Mouse (Mus musculus) megakaryocyte progenitor cell, adult 5-6 weeks (primary cell): ENCODE measurements around the gene Slc9a2. TPM values are rescaled to one million over a fixed set of nuclear protein-coding genes. Genes with fewer than 3 reads are reported as not detected.

ENCODE experiments used
- ATAC-seq: replicated peaks from 2 replicates; pipeline ENCODE4 v1.8.0; 2016; ENCODE audit warnings: mild to moderate bottlenecking, moderate TSS enrichment, inconsistent platforms; ENCODE audit not compliant: poor library complexity
- total RNA-seq, 2 experiments: library from RNA; stranded (forward) in 1 of 2; stranded (reverse) in 1 of 2; fragments of 157-497, 149-512 nt in 1 of 2; fragments of 200-1000 nt in 1 of 2; gene quantifications; 2 replicates each; pipeline versions ENCODE4 v1.2.3 to v1.2.4; 2015 to 2017

Slc9a2 gene
- total RNA-seq, 2 experiments from 2014 or later, result 0.04 TPM; not detected in 1

DNA sequence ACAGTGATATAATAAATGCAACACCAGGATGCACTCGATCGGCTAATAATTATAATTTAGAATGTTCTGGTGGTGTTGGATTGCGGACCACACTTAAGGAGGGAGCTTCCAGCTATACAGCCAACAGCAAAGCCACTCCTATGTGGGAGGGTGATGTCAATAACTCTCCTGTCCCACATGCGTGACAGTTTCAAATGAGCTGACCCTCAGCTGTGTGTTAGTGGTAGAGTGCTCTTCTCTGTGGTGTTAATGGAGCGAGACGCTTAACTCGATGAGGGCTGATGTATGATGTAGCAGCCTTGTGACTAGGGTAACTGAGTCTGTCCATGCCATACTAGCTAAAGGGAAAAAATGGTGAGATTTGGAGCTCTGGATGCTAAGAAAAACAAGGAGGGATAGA lies 103.1 kb downstream of the Slc9a2 start:
- ATAC-seq, result no peak

DNA sequence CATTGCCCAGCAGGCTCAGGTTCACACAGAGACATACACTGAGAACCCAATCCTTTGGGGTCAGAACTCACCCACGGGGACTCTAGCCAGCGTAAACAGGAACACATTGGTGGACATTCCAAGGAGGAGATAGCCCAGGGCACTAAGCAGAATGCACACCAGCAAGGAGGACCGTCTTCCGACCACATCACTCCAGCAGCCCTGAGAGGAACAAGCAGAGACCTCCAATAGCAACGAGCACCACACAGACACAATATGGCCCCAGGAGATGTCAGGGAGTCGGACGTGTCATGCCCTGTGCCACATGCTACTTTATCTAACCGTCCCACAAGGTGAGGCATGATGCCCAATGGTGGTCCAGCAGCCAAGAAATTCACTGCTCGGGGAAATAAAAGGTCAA lies 103.9 kb downstream of the Slc9a2 start:
- ATAC-seq, result no peak

DNA sequence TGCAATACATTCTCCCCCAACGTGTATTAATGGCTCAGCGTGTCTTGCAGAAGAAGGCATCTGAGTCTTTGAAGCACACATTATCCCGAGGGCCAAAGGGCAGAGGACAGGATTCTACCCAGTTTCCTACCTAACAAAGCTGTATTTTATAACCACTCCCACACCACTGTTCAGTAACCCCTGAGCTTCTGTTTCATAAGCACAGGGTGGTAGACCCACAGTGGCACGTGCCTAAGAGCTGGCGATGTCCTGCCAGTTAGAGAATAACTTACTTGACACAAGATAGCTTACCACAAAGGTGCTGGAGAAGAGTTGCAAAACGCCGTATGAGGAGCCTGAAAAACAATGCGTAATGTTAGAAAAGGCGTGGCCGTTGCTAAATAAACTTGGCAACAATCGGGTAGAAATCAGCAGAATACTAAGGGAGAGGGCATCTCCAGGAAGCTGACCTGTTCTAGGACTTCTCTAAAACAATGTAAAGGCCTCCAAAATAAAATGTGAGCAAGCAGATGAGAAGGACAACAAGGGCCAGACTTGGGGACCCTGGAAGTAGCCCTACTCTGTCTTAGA lies 105.6 kb downstream of the Slc9a2 start:
- ATAC-seq, result no peak

DNA sequence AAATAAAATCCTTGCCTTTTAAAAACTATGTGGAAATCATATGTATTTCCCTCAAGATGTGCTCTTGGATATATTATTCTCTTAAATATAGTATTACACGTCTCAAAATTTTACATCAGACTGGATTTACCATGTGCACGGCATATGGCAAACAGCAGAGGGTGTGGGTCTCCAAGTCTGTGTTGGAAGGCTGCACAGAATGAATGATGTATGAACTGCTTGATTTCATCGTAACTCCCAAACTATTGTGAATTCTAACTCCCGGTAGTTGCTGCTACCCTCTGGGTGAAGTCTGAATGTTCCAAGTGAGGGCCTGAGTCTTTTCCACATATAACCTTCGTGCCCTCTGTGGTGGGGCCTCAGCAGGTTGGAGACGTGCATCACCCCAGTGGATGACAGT lies 108.6 kb downstream of the Slc9a2 start:
- no peak for ATAC-seq

DNA sequence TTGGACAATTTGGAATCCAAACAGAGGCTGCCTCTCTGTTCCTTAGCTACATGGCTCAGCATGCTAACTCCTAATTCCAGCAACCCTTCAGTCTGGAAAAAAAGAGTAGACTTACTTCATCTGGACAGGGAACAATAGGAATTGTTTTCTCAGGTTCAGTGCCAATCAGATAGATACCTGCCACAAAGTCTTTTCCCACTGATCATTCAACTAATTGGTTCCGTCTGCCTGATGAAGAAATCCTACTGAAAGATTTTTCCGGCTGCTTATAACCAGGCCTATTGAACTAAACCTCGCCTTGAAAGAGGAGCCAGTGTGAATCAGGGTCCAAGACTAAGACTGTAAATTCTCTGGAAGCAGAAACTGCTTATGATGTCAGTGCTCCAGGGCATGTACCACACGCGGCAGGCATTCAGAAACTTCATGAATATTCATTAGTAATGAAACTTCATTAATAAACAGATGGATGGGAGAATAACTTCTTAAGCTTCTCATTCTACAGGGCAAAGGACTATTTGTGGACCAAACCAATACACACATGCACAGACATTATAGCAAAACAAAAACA lies 109.4 kb downstream of the Slc9a2 start:
- ATAC-seq, result no peak

DNA sequence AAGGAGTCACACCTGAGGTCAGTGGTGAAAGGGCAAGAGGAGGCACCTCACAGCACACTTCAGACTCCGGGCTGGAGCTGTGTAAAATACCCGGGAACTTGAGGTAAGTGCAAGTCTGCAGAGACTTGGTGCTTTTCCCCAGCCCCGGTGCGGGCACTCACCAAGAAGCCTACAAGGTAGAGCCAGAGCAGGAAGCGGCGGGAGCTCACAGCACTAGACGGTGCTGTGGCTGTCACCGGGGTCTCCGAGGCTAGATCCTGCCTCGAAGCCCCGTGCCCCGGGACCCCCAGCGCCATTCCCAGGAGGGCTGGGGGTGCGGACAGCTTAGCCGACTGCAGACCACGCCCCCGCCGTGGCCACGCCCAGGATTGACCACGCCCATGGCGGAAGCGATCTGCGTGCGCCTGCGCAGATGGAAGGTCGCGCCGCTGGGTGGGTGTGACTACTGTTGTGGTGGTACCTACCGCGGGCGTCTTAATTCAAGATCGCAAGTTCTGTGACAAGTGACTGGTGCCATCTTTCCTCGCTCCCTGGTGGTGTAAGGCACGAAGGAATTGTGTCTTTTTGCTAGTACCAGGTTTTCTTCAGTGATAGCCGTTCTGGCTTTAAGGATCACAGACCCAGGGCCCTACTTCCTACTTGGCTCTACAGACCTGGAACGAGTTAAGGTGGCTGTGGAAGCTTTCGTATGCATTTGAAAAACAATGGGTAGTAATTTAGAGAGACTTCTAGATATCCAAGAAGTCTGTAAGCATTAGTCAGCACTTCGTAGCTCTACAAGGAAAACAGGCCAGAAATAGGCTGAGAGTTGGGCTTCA lies 110.2 kb downstream of the Slc9a2 start, which contains the start of gene Mfsd9:
Gene Mfsd9, minus strand, starts transcription at position 364 of the 818 bp plus-strand sequence.
- ATAC-seq, result peak; percentile 95

DNA sequence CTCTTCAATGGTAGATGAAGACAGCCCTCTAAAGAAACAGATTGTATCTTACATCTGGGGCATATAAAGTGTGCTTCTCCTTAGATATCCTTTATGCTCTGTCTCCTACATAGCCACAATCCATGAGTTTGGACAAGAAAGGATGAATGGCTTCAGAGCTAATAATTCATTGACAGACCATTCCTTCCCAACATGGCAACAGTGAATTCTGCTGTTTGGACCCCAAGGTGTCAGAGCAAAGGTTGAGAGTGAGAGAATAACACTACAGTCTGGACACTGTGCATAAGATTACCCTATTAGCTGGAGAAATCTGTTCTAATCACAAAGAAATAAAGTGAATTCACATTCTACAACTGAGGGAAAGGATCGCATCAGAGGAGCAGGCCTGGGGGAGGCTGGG lies 115.1 kb downstream of the Slc9a2 start:
- no peak for ATAC-seq

DNA sequence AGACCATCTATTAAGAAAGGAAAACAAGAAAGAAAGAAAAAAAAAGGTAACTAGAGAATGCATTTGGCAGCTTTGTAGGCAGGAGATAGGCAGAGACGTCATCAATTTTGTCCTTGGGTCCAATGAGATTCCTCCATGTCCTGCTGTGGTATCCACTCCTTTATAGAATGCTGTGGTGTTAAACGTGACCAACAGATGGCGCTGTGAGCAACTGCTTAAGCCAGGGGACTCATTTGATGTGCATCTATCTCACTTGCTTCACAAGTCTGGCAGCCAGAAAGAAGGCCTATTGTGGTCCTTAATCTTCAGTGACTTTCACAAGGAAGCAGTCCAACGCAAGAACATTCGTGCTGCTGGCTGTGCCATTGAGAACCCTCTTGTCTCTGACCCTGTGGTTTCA lies 117.0 kb downstream of the Slc9a2 start:
- peak; percentile 96 for ATAC-seq

DNA sequence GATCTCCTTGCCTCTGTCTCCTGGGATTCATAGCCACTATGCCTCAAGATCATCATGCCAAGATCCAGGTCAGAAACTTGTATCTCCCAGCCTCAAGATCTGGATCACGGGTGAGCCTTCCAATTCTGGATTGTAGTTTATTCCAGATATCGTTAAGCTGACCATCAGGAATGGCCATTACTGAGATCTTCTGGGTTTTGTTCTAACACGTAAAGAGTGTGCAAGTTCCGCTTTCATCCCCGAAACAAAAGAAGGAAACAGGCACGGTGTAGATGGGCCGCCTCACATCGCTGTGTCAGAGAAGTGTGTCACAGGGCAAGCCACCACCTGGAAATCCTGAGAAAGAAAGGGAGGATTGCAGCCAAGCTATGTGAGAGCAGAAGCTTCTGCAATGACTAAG lies 118.7 kb downstream of the Slc9a2 start:
- ATAC-seq, result no peak

DNA sequence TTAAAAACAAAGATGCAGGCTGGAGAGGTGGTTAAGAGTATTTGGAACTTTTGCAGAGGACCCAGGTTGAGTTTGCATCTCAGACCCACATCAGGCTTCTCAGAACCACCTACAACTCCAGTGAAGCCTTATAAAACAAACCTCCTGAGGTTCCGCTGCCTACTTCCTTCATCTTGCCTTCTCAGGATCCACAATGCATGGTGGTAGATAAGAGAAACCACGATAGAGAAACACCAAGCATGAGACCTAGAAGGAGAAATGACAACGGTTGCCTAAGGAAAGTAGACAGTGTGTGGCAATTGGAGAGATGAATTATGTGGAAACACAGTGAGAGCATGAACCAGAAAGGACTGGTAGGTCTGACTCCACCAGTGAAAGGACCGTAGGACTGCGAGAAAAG lies 120.5 kb downstream of the Slc9a2 start:
- peak; percentile 45 for ATAC-seq

DNA sequence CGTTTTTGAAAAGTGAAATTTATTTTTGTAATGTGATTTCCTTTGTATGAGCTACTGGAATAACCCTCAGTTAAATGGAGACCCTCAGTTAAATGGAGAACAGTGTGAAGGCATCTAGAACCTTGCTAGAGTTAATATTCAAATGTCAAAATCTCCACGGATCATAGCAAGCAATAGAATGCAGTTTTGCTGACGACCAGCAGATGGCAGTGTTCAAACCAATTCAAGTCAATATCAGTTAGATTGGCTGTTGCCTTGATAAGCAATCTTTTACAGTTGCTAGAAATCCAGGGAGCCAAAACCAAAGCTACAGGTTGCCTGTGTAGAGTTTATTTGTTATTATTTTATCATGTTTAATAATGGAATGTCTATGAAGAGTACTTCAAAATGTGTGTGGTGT lies 122.4 kb downstream of the Slc9a2 start:
- ATAC-seq, result peak; percentile 74

DNA sequence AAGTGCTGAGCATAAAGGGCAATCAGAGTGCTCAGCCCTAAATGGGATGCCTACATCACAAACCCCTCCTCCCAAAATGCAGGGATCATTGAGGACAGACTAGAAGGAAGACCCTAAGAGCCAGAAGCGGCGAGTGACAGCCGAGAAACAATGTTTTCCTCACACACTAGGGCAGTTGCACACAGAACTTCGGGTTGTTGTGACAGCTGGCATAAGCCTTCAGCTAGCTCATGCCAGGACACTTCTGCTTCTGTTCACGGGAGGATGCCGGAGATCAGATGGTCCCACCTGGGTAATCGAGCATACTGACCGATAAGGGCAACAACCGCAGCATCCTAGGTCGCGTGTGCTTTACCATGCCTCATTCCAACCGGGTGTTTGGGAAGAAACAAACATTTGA lies 123.7 kb downstream of the Slc9a2 start:
- no peak for ATAC-seq

DNA sequence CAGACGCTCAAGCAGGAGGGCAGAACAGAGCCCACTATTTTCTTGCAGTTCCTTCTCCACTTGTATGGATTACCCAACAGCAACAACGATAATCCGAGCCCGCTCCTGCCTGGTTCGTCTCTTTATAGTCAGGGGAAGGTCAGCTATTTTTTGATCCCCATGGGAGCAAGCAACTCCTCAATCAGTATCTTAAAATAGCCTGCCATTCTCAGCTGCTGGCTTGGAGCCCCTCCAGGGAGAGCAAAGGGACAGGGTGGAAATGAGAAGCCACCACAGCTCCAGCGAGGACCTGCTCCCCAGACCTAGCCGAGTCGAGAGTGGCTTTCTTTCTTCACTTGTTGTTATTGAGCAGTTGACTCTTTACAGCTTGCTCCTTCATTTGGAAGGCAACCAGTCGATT lies 125.0 kb downstream of the Slc9a2 start, which contains the start of gene Tmem182:
Gene Tmem182, plus strand, starts transcription at position 251 of the 400 bp plus-strand sequence.
- ATAC-seq, result no peak

DNA sequence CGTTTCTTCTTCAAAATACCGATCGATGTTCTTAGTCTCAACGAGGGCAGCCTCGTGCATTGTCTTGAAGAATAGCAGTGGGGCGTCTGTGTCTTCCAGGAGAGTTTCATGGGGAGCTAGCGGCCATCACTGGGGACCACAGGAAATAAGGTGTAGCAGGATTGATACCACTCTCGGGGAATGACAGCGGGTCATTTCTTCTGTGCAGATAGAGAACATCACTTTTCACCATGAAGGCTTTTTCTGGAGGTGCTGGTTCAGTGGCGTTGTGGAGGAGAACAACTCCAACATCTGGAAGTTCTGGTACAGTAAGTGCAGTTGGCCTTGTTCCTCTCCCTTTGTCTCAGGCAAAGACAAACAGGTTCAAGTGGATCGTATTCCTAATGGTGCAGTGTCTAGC lies 125.5 kb downstream of the Slc9a2 start:
- ATAC-seq, result no peak

DNA sequence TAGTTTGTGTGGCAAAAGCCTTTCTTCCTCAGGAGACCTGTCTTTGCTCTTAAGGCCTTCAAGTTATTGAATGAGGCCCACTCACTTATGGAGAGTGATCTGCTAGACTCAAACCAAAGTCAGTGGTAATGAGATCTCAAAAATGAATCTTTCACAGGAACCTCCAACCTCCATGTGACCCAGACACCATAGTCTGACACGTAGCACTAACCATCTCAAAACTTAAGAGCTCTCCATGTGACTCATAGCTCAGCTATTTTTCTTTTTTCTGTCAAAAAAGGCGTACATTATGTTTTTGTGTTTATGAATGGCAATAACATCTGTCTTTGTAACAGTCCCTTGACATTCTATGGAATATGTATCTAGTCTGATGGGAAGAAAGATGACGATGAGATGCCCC lies 128.3 kb downstream of the Slc9a2 start:
- no peak for ATAC-seq

DNA sequence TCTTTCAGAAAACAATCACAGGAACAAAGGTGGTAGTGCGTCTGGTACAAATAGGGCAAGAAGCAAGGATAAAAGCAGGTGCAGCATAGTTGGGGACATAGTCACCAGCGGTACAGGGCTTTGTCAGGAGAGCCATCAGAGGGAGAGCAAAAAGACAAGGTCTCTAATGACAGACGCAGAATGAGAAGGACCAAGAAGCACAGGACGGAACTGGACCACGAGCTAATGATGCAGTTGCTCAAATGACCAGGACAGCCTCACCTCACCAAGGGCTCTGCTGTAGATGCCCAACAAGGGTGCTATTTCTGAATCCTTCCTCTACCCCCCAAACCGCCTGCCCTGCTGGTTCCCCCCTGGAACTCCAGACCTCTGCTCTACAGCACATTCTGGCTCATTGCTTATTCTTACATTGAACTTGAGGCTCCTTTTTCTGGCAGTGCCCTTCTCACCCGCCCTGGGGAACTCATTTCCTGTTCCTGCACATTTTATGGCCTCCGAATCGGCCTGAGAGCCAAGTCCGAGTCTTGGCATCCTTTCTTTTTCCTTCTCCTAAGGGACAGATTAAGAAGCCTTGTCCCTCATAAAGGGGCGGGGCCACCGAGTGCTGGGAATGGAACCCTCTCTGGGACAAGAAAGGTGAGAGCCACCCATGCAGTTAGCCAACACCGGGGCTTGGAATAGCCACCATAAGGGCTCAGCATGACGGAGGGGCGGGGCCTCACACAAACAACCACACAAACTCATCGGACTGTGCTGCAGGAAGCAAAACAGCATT lies 134.9 kb downstream of the Slc9a2 start:
- ATAC-seq, result no peak

Other genes starting within 250 kb of the Slc9a2 start
- gene Il18r1, start 215.0 kb upstream of the Slc9a2 start, total RNA-seq (2015), result 0.54 and 1.6 TPM in 2 replicates
- 0.46 and 0.91 TPM in 2 replicates for gene Il18r1, start 215.0 kb upstream of the Slc9a2 start, total RNA-seq (2017)
- 11.2 and 11.4 TPM in 2 replicates for gene Il18rap, start 165.2 kb upstream of the Slc9a2 start, total RNA-seq (2015)
- gene Il18rap, start 165.2 kb upstream of the Slc9a2 start, total RNA-seq (2017), result 9.6 and 10.7 TPM in 2 replicates
- gene Slc9a4, start 100.5 kb upstream of the Slc9a2 start, total RNA-seq (2015), result not detected in 2 replicates
- gene Slc9a4, start 100.5 kb upstream of the Slc9a2 start, total RNA-seq (2017), result not detected in 2 replicates
- 1.1 and 1.4 TPM in 2 replicates for gene Mfsd9, start 110.1 kb downstream of the Slc9a2 start, total RNA-seq (2015)
- gene Mfsd9, start 110.1 kb downstream of the Slc9a2 start, total RNA-seq (2017), result 2.4 and 3.0 TPM in 2 replicates
- gene Tmem182, start 125.0 kb downstream of the Slc9a2 start, total RNA-seq (2015), result not detected in 2 replicates
- gene Tmem182, start 125.0 kb downstream of the Slc9a2 start, total RNA-seq (2017), result not detected in 2 replicates